Mouse (Mus musculus) small intestine, adult 2 months (tissue): ENCODE results near the gene Psmb5.

Experiments used
- CTCF ChIP-seq: fragments of 200-500 bp; IDR thresholded peaks from 2 replicates; pipeline ENCODE4 v1.5.1; 2012; ENCODE audit warnings: low read depth, mild to moderate bottlenecking, control low read depth, inconsistent platforms, low read length, moderate library complexity, mixed read lengths; ENCODE audit not compliant: insufficient replicate concordance, insufficient read length; ENCODE audit errors: extremely low read depth
- POLR2A ChIP-seq: fragments of 200-500 bp; IDR thresholded peaks from 2 replicates; pipeline ENCODE4 v1.6.1; 2012; ENCODE audit warnings: low read depth, mild to moderate bottlenecking, control low read depth, inconsistent platforms, low read length, moderate library complexity

GRCm38 (mm10) chr14:54609245-54609644 lies 8.6 kb downstream of the Psmb5 start:
- no peak for TF ChIP-seq CTCF
- no peak for TF ChIP-seq POLR2A
